Mouse (Mus musculus) left cerebral cortex, postnatal 36 days (tissue): ENCODE results near the gene Ppara. TPM values are rescaled to one million over a fixed set of nuclear protein-coding genes. Genes with fewer than 3 reads are reported as not detected.

Experiments used
- DNase-seq, 2 experiments: peaks; one replicate each; pipeline ENCODE4 v3.0.0; 2021 to 2022; ENCODE audit warnings: low spot score in 2 of 2, mixed read lengths in 1 of 2
- intact Hi-C: fragments of 180-260 bp; cut with DNase I; formaldehyde crosslinking; loops from one replicate; pipeline ENCODE4 v1.15.1; 2025
- total RNA-seq, 2 experiments: library from RNA; stranded (reverse); gene quantifications; 2 replicates each; pipeline ENCODE4 v1.2.3; 2021

Gene Ppara
- total RNA-seq, 2 experiments from 2014 or later: 4.6 to 4.9 TPM

GRCm38 (mm10) chr15:85717800-85718199, 17.0 kb upstream of the Ppara start:
- intact Hi-C loops: loop anchor here (1.0 to 10.0 kb wide), 2 partner anchors 147 to 317 kb away; partner anchors contain the start of gene Celsr1

GRCm38 (mm10) chr15:85719017-85719416, 15.8 kb upstream of the Ppara start:
- no peak for DNase-seq
- intact Hi-C loops: loop anchor here (10.0 kb wide), 1 partner anchor 316 kb away; the partner anchor contains the start of gene Celsr1

More at GRCm38 (mm10) chr15:85717800-85718199, 17.0 kb upstream of the Ppara start:
- no peak for DNase-seq

- intact Hi-C loops: no loop called here
Observed at GRCm38 (mm10) chr15:85720366-85720841, 14.4 kb upstream of the Ppara start.

GRCm38 (mm10) chr15:85724271-85725165, 10.3 kb upstream of the Ppara start:
- intact Hi-C loops: no loop called here
- DNase-seq: no peak

More at GRCm38 (mm10) chr15:85720366-85720841, 14.4 kb upstream of the Ppara start:
- DNase-seq: no peak

- no peak for DNase-seq
- intact Hi-C loops: no loop called here
Observed at GRCm38 (mm10) chr15:85728224-85728623, 6.6 kb upstream of the Ppara start.

GRCm38 (mm10) chr15:85729256-85729655, 5.5 kb upstream of the Ppara start:
- intact Hi-C loops: no loop called here
- no peak for DNase-seq

- intact Hi-C loops: no loop called here
- no peak for DNase-seq
Observed at GRCm38 (mm10) chr15:85730027-85730426, 4.8 kb upstream of the Ppara start.

- intact Hi-C loops: no loop called here
- DNase-seq: no peak
Observed at GRCm38 (mm10) chr15:85731885-85732603, 2.7 kb upstream of the Ppara start.

- no peak for DNase-seq
- intact Hi-C loops: no loop called here
Observed at GRCm38 (mm10) chr15:85732604-85732968, 2.2 kb upstream of the Ppara start.

- intact Hi-C loops: no loop called here
- no peak for DNase-seq
Observed at GRCm38 (mm10) chr15:85733686-85734085, 1.1 kb upstream of the Ppara start.

- intact Hi-C loops: no loop called here
Observed at GRCm38 (mm10) chr15:85734148-85734547, 635 bp upstream of the Ppara start.

GRCm38 (mm10) chr15:85735063-85735835, 466 bp downstream of the Ppara start:
- intact Hi-C loops: no loop called here
- peak; percentile 67 to 73 for DNase-seq

More at GRCm38 (mm10) chr15:85734148-85734547, 635 bp upstream of the Ppara start:
- no peak for DNase-seq

- DNase-seq: no peak
- intact Hi-C loops: no loop called here
Observed at GRCm38 (mm10) chr15:85735836-85736190, 1.0 kb downstream of the Ppara start.

GRCm38 (mm10) chr15:85736506-85736905, 1.7 kb downstream of the Ppara start:
- intact Hi-C loops: no loop called here
- no peak for DNase-seq

GRCm38 (mm10) chr15:85738416-85738815, 3.6 kb downstream of the Ppara start:
- intact Hi-C loops: no loop called here

GRCm38 (mm10) chr15:85738939-85739338, 4.2 kb downstream of the Ppara start:
- intact Hi-C loops: no loop called here
- DNase-seq: no peak

More at GRCm38 (mm10) chr15:85738416-85738815, 3.6 kb downstream of the Ppara start:
- no peak for DNase-seq

GRCm38 (mm10) chr15:85742608-85743007, 7.8 kb downstream of the Ppara start:
- intact Hi-C loops: no loop called here
- no peak for DNase-seq

GRCm38 (mm10) chr15:85743946-85744345, 9.2 kb downstream of the Ppara start:
- intact Hi-C loops: no loop called here
- no peak for DNase-seq

GRCm38 (mm10) chr15:85746178-85746577, 11.4 kb downstream of the Ppara start:
- intact Hi-C loops: loop anchor here (5.0 kb wide), 1 partner anchor 41 kb away; no protein-coding TSS in a partner anchor
- DNase-seq: no peak
